Mouse (Mus musculus) lung, embryonic 14.5 days (tissue): ENCODE measurements around the gene Selenom. TPM values are rescaled to one million over a fixed set of nuclear protein-coding genes. Genes with fewer than 3 reads are reported as not detected.

Experiments used
- ATAC-seq: fragments of 200-750 bp; cut with Nextera tagmentation; 2 replicates; pipeline ENCODE4 v1.8.0; 2017; ENCODE audit warnings: mild to moderate bottlenecking, moderate TSS enrichment, moderate library complexity; ENCODE audit not compliant: insufficient read depth
- DNase-seq: peaks from one replicate; pipeline ENCODE4 v3.0.0-alpha.2; 2015
- H3K27ac ChIP-seq: fragments of 300-500 bp; sonication (generic); 2 replicates; pipeline ENCODE4 v1.5.1; 2014; ENCODE audit warnings: low read depth, mild to moderate bottlenecking, moderate library complexity
- H3K27me3 ChIP-seq: fragments of 300-500 bp; sonication (generic); 2 replicates; pipeline ENCODE4 v1.6.1; 2014; ENCODE audit warnings: low read length, control low read depth; ENCODE audit not compliant: insufficient read depth
- H3K36me3 ChIP-seq: fragments of 300-500 bp; sonication (generic); 2 replicates; pipeline ENCODE4 v1.6.1; 2014; ENCODE audit warnings: control low read depth; ENCODE audit not compliant: insufficient read depth
- H3K4me1 ChIP-seq: fragments of 300-500 bp; sonication (generic); 2 replicates; pipeline ENCODE4 v1.6.1; 2014; ENCODE audit warnings: antibody characterized with exemption, control low read depth; ENCODE audit not compliant: insufficient read depth
- H3K4me2 ChIP-seq: fragments of 300-500 bp; sonication (generic); 2 replicates; pipeline ENCODE4 v1.6.1; 2014; ENCODE audit warnings: mild to moderate bottlenecking
- H3K4me3 ChIP-seq: fragments of 300-500 bp; sonication (generic); 2 replicates; pipeline ENCODE4 v1.5.1; 2014; ENCODE audit warnings: low read depth, low read length
- H3K9ac ChIP-seq: fragments of 300-500 bp; sonication (generic); 2 replicates; pipeline ENCODE4 v1.6.1; 2014
- H3K9me3 ChIP-seq: fragments of 300-500 bp; sonication (generic); 2 replicates; pipeline ENCODE4 v1.6.1; 2016; ENCODE audit warnings: low read depth, low read length, control low read depth
- CTCF ChIP-seq: IDR thresholded peaks from 2 replicates; pipeline ENCODE4 v1.5.1; 2016; ENCODE audit warnings: antibody characterized with exemption, low read depth
- WGBS: fragments of 180-500 bp; shearing (Covaris S2); extraction: QIAGEN DNeasy Blood & Tissue Kit; methylation state at CpG from one replicate; pipeline ENCODE4 v1.1.7; 2014; 5-methylcytosine and 5-hydroxymethylcytosine counted together
- polyA plus RNA-seq: library from polyadenylated mRNA; unstranded; fragments of >200 nt; fragmentation: Nextera tagmentation; extraction: Ambion mirVana; gene quantifications from 2 replicates; pipeline ENCODE4 v1.2.1, GENCODE M21; 2014

The Selenom gene
- polyA plus RNA-seq, 1 experiment from 2014 or later, result 100 TPM

GRCm38 (mm10) chr11:3502459-3503072, 11.9 kb upstream of the Selenom start:
- Histone ChIP-seq H3K36me3 (no peaks in the 10 kb centered on the region), H3K9me3 (no peaks in the 10 kb centered on the region), H3K27ac (no peak overlapping the region), H3K9ac (no peak overlapping the region), H3K4me2 (no peak overlapping the region), H3K27me3 (no peaks in the 10 kb centered on the region), H3K4me3 (no peak overlapping the region), H3K4me1 (no peaks in the 10 kb centered on the region)
- 69% methylated on average over 18 of the region's 18 CpGs for WGBS
- ATAC-seq, result no peak
- no peak for TF ChIP-seq CTCF
- no peak for DNase-seq

GRCm38 (mm10) chr11:3503755-3504693, 10.5 kb upstream of the Selenom start:
- Histone ChIP-seq H3K4me3 (peak overlapping the region; percentile 14; the same call in 1 of the 2 replicates), H3K4me1 (no peaks in the 10 kb centered on the region), H3K27me3 (no peaks in the 10 kb centered on the region), H3K27ac (no peak overlapping the region), H3K4me2 (peak overlapping the region; percentile 39), H3K9me3 (no peaks in the 10 kb centered on the region), H3K36me3 (no peaks in the 10 kb centered on the region), H3K9ac (peak overlapping the region; percentile 23; the same call in 1 of the 2 replicates)
- TF ChIP-seq CTCF, result no peak
- DNase-seq (no peak), ATAC-seq (no peak)
- 47% methylated on average over 11 of the region's 11 CpGs for WGBS

DNA sequence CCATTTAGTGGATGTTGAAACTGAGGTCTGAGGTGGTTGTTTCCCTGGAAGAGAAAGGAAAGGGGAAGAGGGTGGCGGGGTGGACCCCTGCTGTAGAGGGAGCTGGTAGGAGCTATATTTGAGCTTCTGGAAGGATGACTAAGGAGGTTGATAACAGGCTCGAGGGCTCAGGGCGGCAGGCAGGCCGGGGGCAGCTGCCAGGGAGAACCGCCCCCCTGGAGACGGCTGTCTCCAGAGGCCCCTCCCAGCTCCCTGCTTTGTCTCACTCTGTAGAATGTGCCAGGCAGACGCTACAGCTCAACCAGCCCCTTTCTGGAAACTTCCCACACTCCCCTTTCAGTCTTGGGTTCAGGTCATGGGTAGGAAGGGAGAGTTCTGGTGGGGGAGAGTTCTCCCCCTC, 6.3 kb upstream of the Selenom start:
- Histone ChIP-seq H3K27me3 (no peaks in the 10 kb centered on the region), H3K4me2 (no peak overlapping the region), H3K27ac (no peak overlapping the region), H3K4me1 (no peaks in the 10 kb centered on the region), H3K4me3 (no peak overlapping the region), H3K9me3 (no peaks in the 10 kb centered on the region), H3K9ac (no peak overlapping the region), H3K36me3 (no peaks in the 10 kb centered on the region)
- TF ChIP-seq CTCF, result no peak
- ATAC-seq (no peak), DNase-seq (no peak)
- 28% methylated on average over 7 of the region's 7 CpGs for WGBS

GRCm38 (mm10) chr11:3509181-3510085, 5.1 kb upstream of the Selenom start:
- TF ChIP-seq CTCF, result no peak
- no peak for DNase-seq
- H3K27ac ChIP-seq, result no peak overlapping the region
- no peaks in the 10 kb centered on the region for H3K27me3 ChIP-seq
- H3K4me2 ChIP-seq, result no peak overlapping the region
- no peak overlapping the region for H3K9ac ChIP-seq
- H3K4me1 ChIP-seq, result no peaks in the 10 kb centered on the region
- H3K36me3 ChIP-seq, result no peaks in the 10 kb centered on the region
- ATAC-seq, result no peak
- WGBS, result 58% methylated on average over 8 of the region's 8 CpGs
- no peaks in the 10 kb centered on the region for H3K9me3 ChIP-seq
- H3K4me3 ChIP-seq, result no peak overlapping the region

GRCm38 (mm10) chr11:3510321-3510720, 4.2 kb upstream of the Selenom start:
- Histone ChIP-seq H3K27me3 (no peaks in the 10 kb centered on the region), H3K27ac (no peak overlapping the region), H3K9me3 (no peaks in the 10 kb centered on the region), H3K36me3 (no peaks in the 10 kb centered on the region), H3K4me1 (no peaks in the 10 kb centered on the region), H3K9ac (no peak overlapping the region), H3K4me2 (no peak overlapping the region), H3K4me3 (no peak overlapping the region)
- DNase-seq, result no peak
- no peak for ATAC-seq
- TF ChIP-seq CTCF, result no peak
- WGBS, result 78% methylated on average over 2 of the region's 2 CpGs

DNA sequence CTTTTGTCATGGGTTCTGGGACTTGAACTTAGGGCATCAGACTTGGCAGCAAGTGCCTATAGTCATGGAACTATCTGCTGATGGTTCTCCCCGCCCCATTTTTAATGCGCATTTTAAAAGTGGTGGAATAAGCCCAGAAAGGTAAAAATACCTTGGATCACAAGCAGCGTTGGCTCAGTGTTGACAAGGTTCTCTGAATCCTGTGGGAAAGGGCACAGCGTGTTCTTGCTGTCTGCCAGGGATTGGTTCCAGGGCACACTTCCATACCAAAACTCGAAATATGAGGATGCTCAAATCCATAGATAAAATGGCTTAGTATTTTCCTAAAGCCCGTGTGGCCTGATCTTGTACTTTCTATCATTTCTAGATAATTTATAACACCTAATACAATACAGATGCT, 1.2 kb upstream of the Selenom start:
- ATAC-seq (no peak), DNase-seq (no peak)
- 81% methylated on average over 6 of the region's 6 CpGs for WGBS
- peaks cover 12% of the 10 kb centered on the region; the same call in 1 of the 2 replicates for H3K4me1 ChIP-seq
- H3K4me3 ChIP-seq, result no peak overlapping the region
- H3K4me2 ChIP-seq, result no peak overlapping the region
- peaks cover 7% of the 10 kb centered on the region; the same call in 1 of the 2 replicates for H3K27me3 ChIP-seq
- TF ChIP-seq CTCF, result no peak
- no peak overlapping the region for H3K9ac ChIP-seq
- no peaks in the 10 kb centered on the region for H3K9me3 ChIP-seq
- no peaks in the 10 kb centered on the region for H3K36me3 ChIP-seq
- H3K27ac ChIP-seq, result no peak overlapping the region
